In the genomic region with DNA sequence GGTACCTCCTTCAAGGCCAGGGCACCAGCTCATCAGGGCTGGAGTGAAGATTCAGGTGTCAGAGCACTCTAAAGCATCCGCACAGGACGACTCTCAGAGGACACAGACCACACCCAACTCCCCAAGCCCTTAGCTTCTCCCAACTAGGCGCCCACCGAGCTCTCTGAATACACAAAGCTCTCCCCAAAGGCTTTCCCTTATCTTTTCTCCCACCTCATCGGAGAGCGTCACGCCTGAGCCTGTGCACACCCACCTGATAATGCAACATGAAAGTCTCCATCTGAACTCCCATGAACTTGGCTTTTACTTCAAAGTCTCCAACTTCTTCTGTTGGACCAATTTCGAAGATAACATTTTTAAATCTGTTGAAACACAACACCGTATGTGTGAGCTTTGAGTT, we compare ENCODE assay signal across 14 mouse cellular contexts.
"Had no signal": no experiment of that assay in that cellular context is flagged by ENCODE, and none has a peak within 500 bp of the region (broad histone marks: within the 10 kb centered on the region; RNA-seq: fewer than 3 reads in every experiment).

No protein-coding gene starts in this region.

- H3K4me2 ChIP-seq: lung, embryonic 14.5 days; midbrain, embryonic 11.5 days; midbrain, embryonic 13.5 days; midbrain, embryonic 15.5 days; neural tube, embryonic 12.5 days had no signal

- H3K4me3 ChIP-seq: midbrain, embryonic 13.5 days; midbrain, embryonic 15.5 days; neural tube, embryonic 12.5 days had no signal

- H3K27ac ChIP-seq: midbrain, embryonic 13.5 days; midbrain, embryonic 15.5 days; neural tube, embryonic 12.5 days had no signal

- ATAC-seq: midbrain, embryonic 13.5 days; midbrain, embryonic 15.5 days had no signal

- DNase-seq: lung, adult 18-20 months; lung, embryonic 14.5 days; lung, postnatal 10 days; lung, postnatal 4 days; right cerebral cortex, postnatal 25 days; right cerebral cortex, postnatal 4 days; spleen, adult 18-20 months; thymus, adult 2 months; thymus, postnatal 25 days; thymus, postnatal 4 days had no signal

- H3K9me3 ChIP-seq: midbrain, embryonic 13.5 days; midbrain, embryonic 15.5 days; neural tube, embryonic 12.5 days had no signal

- H3K9ac ChIP-seq: lung, embryonic 14.5 days; midbrain, embryonic 13.5 days; midbrain, embryonic 15.5 days; neural tube, embryonic 12.5 days had no signal

- H3K4me1 ChIP-seq: midbrain, embryonic 15.5 days; neural tube, embryonic 12.5 days had no signal

- H3K27me3 ChIP-seq: midbrain, embryonic 13.5 days; midbrain, embryonic 15.5 days; neural tube, embryonic 12.5 days had no signal
